Comparison of ENCODE assay signal across 8 mouse cellular contexts in genomic region chr1:165120349-165120898, GRCm38 (mm10). TPM values are rescaled to one million over a fixed set of nuclear protein-coding genes. Genes with fewer than 3 reads are reported as not detected.
DNase-seq lines count a peak whose midpoint lies in the region; ATAC-seq and TF ChIP-seq lines count a peak whose summit lies in the region.

No protein-coding gene starts in this region.

- H3K4me1 ChIP-seq in heart, embryonic 12.5 days (replicated peaks), result peaks cover 25% of the 10 kb centered on the region
- peaks cover 9% of the 10 kb centered on the region; the same call in 1 of the 2 replicates for H3K4me1 ChIP-seq in kidney, embryonic 16.5 days (ENCODE audit: insufficient read depth, low read length)
- H3K4me1 ChIP-seq in liver, embryonic 12.5 days, result peaks cover 7% of the 10 kb centered on the region

- H3K27ac ChIP-seq in heart, embryonic 12.5 days (ENCODE audit: poor library complexity, severe bottlenecking), result no peak overlapping the region
- H3K27ac ChIP-seq in kidney, embryonic 16.5 days (ENCODE audit: low read length), result no peak overlapping the region
- no peak overlapping the region for H3K27ac ChIP-seq in liver, embryonic 12.5 days

- TF ChIP-seq POLR2A in brain, embryonic 14.5 days (IDR thresholded peaks at IDR 0.05; ENCODE audit: borderline replicate concordance, extremely low read depth, insufficient read depth, insufficient read length, poor library complexity, severe bottlenecking), result no peak

- no peaks in the 10 kb centered on the region for H3K36me3 ChIP-seq in heart, embryonic 12.5 days
- H3K36me3 ChIP-seq in kidney, embryonic 16.5 days (ENCODE audit: insufficient read depth, low read length), result no peaks in the 10 kb centered on the region
- H3K36me3 ChIP-seq in liver, embryonic 12.5 days, result no peaks in the 10 kb centered on the region

- peak; percentile 91 for TF ChIP-seq CTCF in brain, embryonic 14.5 days (IDR thresholded peaks at IDR 0.05; ENCODE audit: borderline replicate concordance, extremely low read depth, insufficient read depth, insufficient read length)

- no peaks in the 10 kb centered on the region for H3K27me3 ChIP-seq in heart, embryonic 12.5 days (replicated peaks)
- no peaks in the 10 kb centered on the region for H3K27me3 ChIP-seq in kidney, embryonic 16.5 days (ENCODE audit: insufficient read depth, low read length)
- peaks cover 31% of the 10 kb centered on the region for H3K27me3 ChIP-seq in liver, embryonic 12.5 days (replicated peaks)

- H3K4me2 ChIP-seq in heart, embryonic 12.5 days, result no peak overlapping the region
- 0 out of 2 replicates have a peak overlapping the region, but pooled peaks have one; percentile 1 for H3K4me2 ChIP-seq in kidney, embryonic 16.5 days (replicated peaks; ENCODE audit: low read depth, low read length)
- H3K4me2 ChIP-seq in liver, embryonic 12.5 days, result no peak overlapping the region

- ATAC-seq in erythroid progenitor cell, adult 5-6 weeks (replicated peaks; ENCODE audit: low FRiP score, poor library complexity, severe bottlenecking), result peak; percentile 88
- ATAC-seq in heart, embryonic 12.5 days (ENCODE audit: insufficient number of reproducible peaks, low FRiP score), result peak; percentile 52; the same call in 1 of the 2 replicates
- peak; percentile 85 for ATAC-seq in kidney, embryonic 16.5 days (ENCODE audit: low FRiP score, low TSS enrichment)
- peak; percentile 63; the same call in 1 of the 2 replicates for ATAC-seq in liver, embryonic 12.5 days

- H3K9me3 ChIP-seq in heart, embryonic 12.5 days (replicated peaks), result no peaks in the 10 kb centered on the region; the same call in 1 of the 2 replicates
- H3K9me3 ChIP-seq in kidney, embryonic 16.5 days (ENCODE audit: low read length), result no peaks in the 10 kb centered on the region
- no peaks in the 10 kb centered on the region for H3K9me3 ChIP-seq in liver, embryonic 12.5 days (replicated peaks)

- no peak overlapping the region for H3K4me3 ChIP-seq in heart, embryonic 12.5 days
- H3K4me3 ChIP-seq in kidney, embryonic 16.5 days (ENCODE audit: low read length), result no peak overlapping the region
- H3K4me3 ChIP-seq in liver, embryonic 12.5 days, result no peak overlapping the region

- peak; percentile 94 for DNase-seq in CD4-positive, CD25-positive, alpha-beta regulatory T cell, adult 2 months (ENCODE audit: low read depth, low spot score)
- peak; percentile 94 for DNase-seq in brain, embryonic 14.5 days (ENCODE audit: low read depth)
- peak; percentile 90 for DNase-seq in naive thymus-derived CD4-positive, alpha-beta T cell, adult 2 months (ENCODE audit: low read depth)
- DNase-seq in spleen, postnatal 4 days (ENCODE audit: low spot score in 2 of 2), result peak; percentile 83 to 94

- H3K9ac ChIP-seq in heart, embryonic 12.5 days, result no peak overlapping the region
- H3K9ac ChIP-seq in kidney, embryonic 16.5 days (replicated peaks; ENCODE audit: low read length), result no peak overlapping the region
- no peak overlapping the region for H3K9ac ChIP-seq in liver, embryonic 12.5 days

- WGBS in heart, embryonic 12.5 days, result 18% methylated on average over 21 of the region's 21 CpGs
- WGBS in kidney, embryonic 16.5 days, result 21% methylated on average over 21 of the region's 21 CpGs
- WGBS in liver, embryonic 12.5 days (ENCODE audit: insufficient replicate concordance), result 17% methylated on average over 21 of the region's 21 CpGs

RNA-seq across cellular contexts. Expression of gene Tbx19, which starts 40.1 kb away (rescaled TPM):
- polyA plus RNA-seq in brain, embryonic 14.5 days (2012; rRNA removed), result 0.10 and 0.18 TPM in 2 replicates
- total RNA-seq in erythroid progenitor cell, adult 5-6 weeks (2015; ENCODE audit: low replicate concordance), result not detected in 2 replicates
- not detected in 2 replicates for total RNA-seq in erythroid progenitor cell, adult 5-6 weeks (2017; ENCODE audit: low replicate concordance)
- not detected in 2 replicates for polyA plus RNA-seq in heart, embryonic 12.5 days (2016; fragmentation: Nextera tagmentation; extraction: Ambion mirVana)
- polyA plus RNA-seq in kidney, embryonic 16.5 days (2015; fragmentation: Nextera tagmentation; extraction: Ambion mirVana), result not detected in 2 replicates
- not detected in 2 replicates for polyA plus RNA-seq in liver, embryonic 12.5 days (2016; fragmentation: Nextera tagmentation; extraction: Ambion mirVana)
